Mouse (Mus musculus) liver, postnatal 0 days (tissue): ENCODE measurements at regions not wholly inside any gene's neighbourhood (a gene's known extent, or its start where the extent isn't known, plus 50 kb on each side); places are given as distances from the start of the nearest gene placed in this dataset.

ENCODE experiments used
- CTCF ChIP-seq: sonication (generic); IDR thresholded peaks from 2 replicates; pipeline ENCODE4 v1.5.1; 2016; ENCODE audit warnings: antibody characterized with exemption, low read depth
- EP300 ChIP-seq: IDR thresholded peaks from 2 replicates; pipeline ENCODE4 v1.6.1; 2016; ENCODE audit warnings: antibody characterized with exemption, low read depth, mild to moderate bottlenecking

GRCm38 (mm10) chr17:68115599-68115998 lies 111.7 kb upstream of the Arhgap28 start:
- TF ChIP-seq CTCF (no peak), EP300 (no peak)
